Mouse (Mus musculus) layer of hippocampus, postnatal 10 days (tissue): Measurements from ENCODE around the gene Gm20696. TPM values are rescaled to one million over a fixed set of nuclear protein-coding genes. Genes with fewer than 3 reads are reported as not detected.

Source experiments
- DNase-seq, 2 experiments: peaks; one replicate each; pipeline ENCODE4 v3.0.0; 2021; ENCODE audit warnings: low spot score in 2 of 2
- total RNA-seq, 2 experiments: library from RNA; stranded (reverse); gene quantifications; 2 replicates each; pipeline ENCODE4 v1.2.3; 2021

Gene Gm20696
- total RNA-seq, 2 experiments from 2014 or later = 7.1 to 8.8 TPM

GRCm38 (mm10) chr6:99368118-99368753 lies 298.4 kb downstream of the Gm20696 start:
- no peak for DNase-seq

GRCm38 (mm10) chr6:99364545-99364944 lies 302.1 kb downstream of the Gm20696 start:
- no peak for DNase-seq

GRCm38 (mm10) chr6:99360581-99360980 lies 306.0 kb downstream of the Gm20696 start:
- DNase-seq = no peak

GRCm38 (mm10) chr6:99359765-99360499 lies 306.7 kb downstream of the Gm20696 start:
- DNase-seq = no peak

GRCm38 (mm10) chr6:99359036-99359698 lies 307.4 kb downstream of the Gm20696 start:
- DNase-seq = no peak

GRCm38 (mm10) chr6:99357931-99358330 lies 308.7 kb downstream of the Gm20696 start:
- DNase-seq = no peak

- DNase-seq = no peak
These were observed 312.3 kb downstream of the Gm20696 start for GRCm38 (mm10) chr6:99354338-99354737.

GRCm38 (mm10) chr6:99353441-99353840 lies 313.2 kb downstream of the Gm20696 start:
- no peak for DNase-seq

- DNase-seq = no peak
These were observed 316.0 kb downstream of the Gm20696 start for GRCm38 (mm10) chr6:99350566-99350965.

- no peak for DNase-seq
These were observed 316.4 kb downstream of the Gm20696 start for GRCm38 (mm10) chr6:99350156-99350555.

GRCm38 (mm10) chr6:99347836-99348235 lies 318.8 kb downstream of the Gm20696 start:
- no peak for DNase-seq

GRCm38 (mm10) chr6:99344966-99345365 lies 321.6 kb downstream of the Gm20696 start:
- no peak for DNase-seq

GRCm38 (mm10) chr6:99344357-99344756 lies 322.2 kb downstream of the Gm20696 start:
- DNase-seq = no peak

GRCm38 (mm10) chr6:99343815-99344214 lies 322.8 kb downstream of the Gm20696 start:
- DNase-seq = no peak

- DNase-seq = no peak
These were observed 324.2 kb downstream of the Gm20696 start for GRCm38 (mm10) chr6:99342416-99342815.

- no peak for DNase-seq
These were observed 325.7 kb downstream of the Gm20696 start for GRCm38 (mm10) chr6:99340902-99341301.

- no peak for DNase-seq
These were observed 326.4 kb downstream of the Gm20696 start for GRCm38 (mm10) chr6:99339986-99340721.

GRCm38 (mm10) chr6:99339343-99339620 lies 327.3 kb downstream of the Gm20696 start:
- no peak for DNase-seq

- DNase-seq = no peak
These were observed 327.8 kb downstream of the Gm20696 start for GRCm38 (mm10) chr6:99338593-99339342.

GRCm38 (mm10) chr6:99338174-99338573 lies 328.4 kb downstream of the Gm20696 start:
- DNase-seq = no peak

GRCm38 (mm10) chr6:99337575-99337974 lies 329.0 kb downstream of the Gm20696 start:
- no peak for DNase-seq
